Mouse (Mus musculus) myocyte (in vitro differentiated cells): ENCODE data around the gene Tnpo2. TPM values are rescaled to one million over a fixed set of nuclear protein-coding genes. Genes with fewer than 3 reads are reported as not detected.

Experiments used
- H3K27me3 ChIP-seq: one replicate; pipeline ENCODE4 v1.6.1; 2011; ENCODE audit not compliant: control insufficient read depth, insufficient read depth, insufficient read length
- H3K36me3 ChIP-seq: one replicate; pipeline ENCODE4 v1.6.1; 2011; ENCODE audit not compliant: control insufficient read depth, insufficient read depth
- H3K4me2 ChIP-seq: one replicate; pipeline ENCODE4 v1.6.1; 2011; ENCODE audit warnings: low read depth, control low read depth
- H3K4me3 ChIP-seq: one replicate; pipeline ENCODE4 v1.5.1; 2011; ENCODE audit warnings: mild to moderate bottlenecking, control low read depth, moderate library complexity
- H3K79me2 ChIP-seq: one replicate; pipeline ENCODE4 v1.6.1; 2011; ENCODE audit not compliant: control insufficient read depth, insufficient read depth
- H3ac ChIP-seq: one replicate; pipeline ENCODE4 v1.6.1; 2011; ENCODE audit not compliant: control insufficient read depth, insufficient read length
- CEBPB ChIP-seq: IDR thresholded peaks from 2 replicates; pipeline ENCODE4 v1.6.1; 2011; ENCODE audit warnings: mild to moderate bottlenecking, moderate library complexity; ENCODE audit not compliant: poor library complexity, insufficient read depth, severe bottlenecking
- E2F4 ChIP-seq: IDR thresholded peaks from one replicate; pipeline ENCODE4 v1.6.1; 2011; ENCODE audit warnings: mild to moderate bottlenecking, control low read depth, moderate library complexity; ENCODE audit not compliant: insufficient read depth
- MAX ChIP-seq: IDR thresholded peaks from one replicate; pipeline ENCODE4 v1.6.1; 2011; ENCODE audit warnings: low read depth, mild to moderate bottlenecking, control low read depth
- MYOD1 ChIP-seq, 3 experiments: IDR thresholded peaks; one replicate each; pipeline ENCODE4 v1.6.1; 2011; ENCODE audit warnings: control low read depth in 2 of 3, low read depth in 2 of 3, mild to moderate bottlenecking in 2 of 3, moderate library complexity in 1 of 3; ENCODE audit not compliant: insufficient read length in 2 of 3, control insufficient read depth in 1 of 3
- MYOG ChIP-seq, 3 experiments: IDR thresholded peaks; one replicate each; pipeline ENCODE4 v1.6.1; 2011; ENCODE audit warnings: control low read depth in 2 of 3, low read depth in 2 of 3, mild to moderate bottlenecking in 2 of 3; ENCODE audit not compliant: insufficient read length in 2 of 3, control insufficient read depth in 1 of 3, insufficient read depth in 1 of 3
- POLR2A ChIP-seq: IDR thresholded peaks from one replicate; pipeline ENCODE4 v1.6.1; 2011; ENCODE audit warnings: low read depth, mild to moderate bottlenecking, control low read depth, moderate library complexity; ENCODE audit not compliant: insufficient read length
- POLR2AphosphoS2 ChIP-seq: IDR thresholded peaks from one replicate; pipeline ENCODE4 v1.6.1; 2011; ENCODE audit warnings: low read depth, control low read depth; ENCODE audit not compliant: insufficient read length
- REST ChIP-seq: IDR thresholded peaks from one replicate; pipeline ENCODE4 v1.6.1; 2011; ENCODE audit warnings: mild to moderate bottlenecking, control low read depth, moderate library complexity; ENCODE audit not compliant: insufficient read depth, insufficient read length
- SRF ChIP-seq: IDR thresholded peaks from one replicate; pipeline ENCODE4 v1.6.1; 2011; ENCODE audit warnings: low read depth; ENCODE audit not compliant: control insufficient read depth, insufficient read length
- TCF12 ChIP-seq: IDR thresholded peaks from one replicate; pipeline ENCODE4 v1.6.1; 2011; ENCODE audit warnings: mild to moderate bottlenecking, control low read depth; ENCODE audit not compliant: poor library complexity, insufficient read depth, severe bottlenecking
- TCF3 ChIP-seq: IDR thresholded peaks from one replicate; pipeline ENCODE4 v1.6.1; 2011; ENCODE audit warnings: low read depth, control low read depth; ENCODE audit not compliant: insufficient read length
- USF1 ChIP-seq: IDR thresholded peaks from one replicate; pipeline ENCODE4 v1.6.1; 2011; ENCODE audit warnings: low read depth, mild to moderate bottlenecking, control low read depth, moderate library complexity
- polyA plus RNA-seq: library from polyadenylated mRNA; unstranded; fragments of >200 nt; fragmentation: generic; extraction: Trizol; gene quantifications from one replicate; pipeline ENCODE4 v1.2.1, GENCODE M21; 2012; ENCODE audit warnings: missing spikeins

The Tnpo2 gene
- polyA plus RNA-seq, 1 experiment = 46.3 TPM

DNA sequence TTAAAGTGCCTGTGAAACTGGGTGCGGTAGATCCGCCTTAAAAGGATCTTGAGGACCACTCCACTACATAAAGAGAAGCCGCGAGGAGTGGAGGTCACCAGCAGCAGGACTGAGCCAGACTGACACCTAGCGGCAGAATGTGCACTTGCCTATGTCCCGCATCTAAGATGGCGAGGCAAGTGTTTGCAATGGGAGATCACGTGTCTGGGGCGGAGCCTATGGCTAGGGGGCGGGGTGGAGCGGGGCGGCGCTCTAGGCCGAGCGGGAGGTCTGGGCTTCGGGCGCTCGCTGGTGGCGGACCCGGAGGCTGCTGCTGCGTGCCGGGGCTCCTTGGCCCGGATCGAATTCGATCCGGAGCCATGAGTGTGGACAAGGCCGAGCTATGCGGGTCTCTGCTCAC lies 46.4 kb upstream of the Tnpo2 start, which contains the start of gene Hook2:
Gene Hook2, plus strand, starts transcription at position 255 of the 400 bp plus-strand sequence.
- Histone ChIP-seq H3K4me2 (peak within 1 kb of the TSS; percentile 97), H3K4me3 (peak within 1 kb of the TSS; percentile 38), H3K27me3 (no peaks in the 10 kb centered on the region), H3K36me3 (no peaks in the 10 kb centered on the region), H3K79me2 (no peaks in the 10 kb centered on the region), H3ac (peak within 1 kb of the TSS; percentile 2)
- TF ChIP-seq TCF12 (no peak), SRF (no peak), CEBPB (peak; percentile 26; the same call in 1 of the 2 replicates), POLR2AphosphoS2 (peak; percentile 71), MYOG (IDR thresholded peaks at IDR 0.05; ENCODE audit: control insufficient read depth in 1 of 3, insufficient read depth in 1 of 3, insufficient read length in 2 of 3, low read depth in 2 of 3) (peak in 1 of 3 experiments; percentile 18), E2F4 (no peak), MYOD1 (IDR thresholded peaks at IDR 0.05; ENCODE audit: control insufficient read depth in 1 of 3, insufficient read length in 2 of 3, low read depth in 2 of 3) (no peak), REST (no peak), TCF3 (no peak), MAX (no peak), USF1 (peak; percentile 95), POLR2A (peak; percentile 75)

DNA sequence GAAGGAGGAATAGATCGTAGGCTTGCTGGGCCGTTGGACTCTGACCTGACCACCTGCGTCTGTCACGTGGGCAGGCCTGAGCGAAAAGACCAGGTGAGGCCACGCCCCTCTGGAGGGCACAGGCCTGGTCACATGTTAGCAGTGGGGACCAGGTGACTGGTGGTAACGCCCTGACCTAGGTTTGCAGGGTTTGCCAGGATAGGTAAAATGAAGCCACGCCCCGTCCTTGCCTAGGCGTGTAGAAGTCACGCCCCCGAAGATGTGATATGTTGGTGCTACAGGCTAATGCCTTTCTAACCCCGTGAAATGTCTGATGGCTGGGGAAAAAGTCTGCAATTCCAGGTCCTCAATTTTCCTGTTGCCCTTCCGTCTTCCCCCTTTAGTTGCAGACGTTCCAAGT lies 45.9 kb upstream of the Tnpo2 start:
- no peaks in the 10 kb centered on the region for H3K27me3 ChIP-seq
- H3K36me3 ChIP-seq = no peaks in the 10 kb centered on the region
- TF ChIP-seq USF1 = peak; percentile 57
- no peak for TF ChIP-seq REST
- TF ChIP-seq SRF = no peak
- no peak for TF ChIP-seq POLR2AphosphoS2
- TF ChIP-seq POLR2A = no peak
- TF ChIP-seq TCF12 = no peak
- no peak for TF ChIP-seq CEBPB
- TF ChIP-seq E2F4 = no peak
- TF ChIP-seq TCF3 = no peak
- TF ChIP-seq MYOG (IDR thresholded peaks at IDR 0.05; ENCODE audit: control insufficient read depth in 1 of 3, insufficient read depth in 1 of 3, insufficient read length in 2 of 3, low read depth in 2 of 3) = no peak
- TF ChIP-seq MYOD1 (IDR thresholded peaks at IDR 0.05; ENCODE audit: control insufficient read depth in 1 of 3, insufficient read length in 2 of 3, low read depth in 2 of 3) = peak in 1 of 3 experiments; percentile 28
- H3K79me2 ChIP-seq = no peaks in the 10 kb centered on the region
- peak overlapping the region; percentile 92 for H3K4me2 ChIP-seq
- peak overlapping the region; percentile 38 for H3K4me3 ChIP-seq
- H3ac ChIP-seq = no peak overlapping the region

DNA sequence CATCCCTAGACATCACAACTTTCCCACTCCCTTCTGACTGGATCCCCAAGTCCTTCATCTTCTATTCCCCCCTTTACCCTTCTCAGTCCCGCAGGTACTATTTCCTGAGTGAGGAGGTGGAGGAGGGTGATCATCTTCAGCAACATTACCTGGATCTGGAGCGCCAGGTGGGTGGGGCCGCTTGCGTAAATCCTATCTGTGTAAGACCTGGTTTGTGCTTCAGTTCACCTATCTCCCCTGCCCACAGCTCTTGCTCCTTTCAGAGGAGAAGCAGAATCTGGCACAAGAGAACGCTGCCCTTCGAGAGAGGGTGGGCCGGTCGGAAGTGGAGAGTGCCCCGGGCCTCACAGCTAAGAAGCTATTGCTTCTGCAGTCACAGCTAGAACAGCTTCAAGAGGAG lies 42.3 kb upstream of the Tnpo2 start:
- TF ChIP-seq TCF12 = no peak
- no peak for TF ChIP-seq SRF
- TF ChIP-seq MYOG (IDR thresholded peaks at IDR 0.05; ENCODE audit: control insufficient read depth in 1 of 3, insufficient read depth in 1 of 3, insufficient read length in 2 of 3, low read depth in 2 of 3) = no peak
- TF ChIP-seq E2F4 = no peak
- H3ac ChIP-seq = no peak overlapping the region
- no peaks in the 10 kb centered on the region for H3K79me2 ChIP-seq
- H3K4me2 ChIP-seq = no peak overlapping the region
- no peaks in the 10 kb centered on the region for H3K36me3 ChIP-seq
- H3K4me3 ChIP-seq = no peak overlapping the region
- H3K27me3 ChIP-seq = no peaks in the 10 kb centered on the region

DNA sequence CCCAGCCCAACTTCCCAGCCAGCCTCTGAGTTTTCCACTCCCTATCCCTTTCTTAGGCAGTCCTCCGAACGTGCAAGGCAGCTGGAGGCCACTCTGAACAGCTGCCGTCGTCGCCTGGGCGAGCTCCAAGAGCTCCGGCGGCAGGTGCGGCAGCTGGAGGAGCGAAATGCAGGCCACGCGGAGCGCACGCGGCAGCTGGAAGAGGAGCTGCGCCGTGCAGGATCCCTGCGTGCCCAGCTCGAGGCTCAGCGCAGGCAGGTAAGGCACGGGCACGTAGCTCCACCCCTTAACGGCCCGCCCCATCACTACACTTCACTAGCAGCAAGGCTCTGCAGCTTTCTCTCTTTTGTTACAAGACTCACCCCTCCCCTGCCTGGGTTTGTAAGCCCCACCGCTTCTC lies 41.0 kb upstream of the Tnpo2 start:
- Histone ChIP-seq H3ac (no peak overlapping the region), H3K27me3 (no peaks in the 10 kb centered on the region), H3K36me3 (no peaks in the 10 kb centered on the region), H3K4me2 (no peak overlapping the region), H3K4me3 (no peak overlapping the region), H3K79me2 (no peaks in the 10 kb centered on the region)
- TF ChIP-seq MYOD1 (IDR thresholded peaks at IDR 0.05; ENCODE audit: control insufficient read depth in 1 of 3, insufficient read length in 2 of 3, low read depth in 2 of 3) = peak in 2 of 3 experiments; percentile 86 to 95
- TF ChIP-seq MYOG (IDR thresholded peaks at IDR 0.05; ENCODE audit: control insufficient read depth in 1 of 3, insufficient read depth in 1 of 3, insufficient read length in 2 of 3, low read depth in 2 of 3) = peak in 2 of 3 experiments; percentile 93 to 97
- no peak for TF ChIP-seq REST

DNA sequence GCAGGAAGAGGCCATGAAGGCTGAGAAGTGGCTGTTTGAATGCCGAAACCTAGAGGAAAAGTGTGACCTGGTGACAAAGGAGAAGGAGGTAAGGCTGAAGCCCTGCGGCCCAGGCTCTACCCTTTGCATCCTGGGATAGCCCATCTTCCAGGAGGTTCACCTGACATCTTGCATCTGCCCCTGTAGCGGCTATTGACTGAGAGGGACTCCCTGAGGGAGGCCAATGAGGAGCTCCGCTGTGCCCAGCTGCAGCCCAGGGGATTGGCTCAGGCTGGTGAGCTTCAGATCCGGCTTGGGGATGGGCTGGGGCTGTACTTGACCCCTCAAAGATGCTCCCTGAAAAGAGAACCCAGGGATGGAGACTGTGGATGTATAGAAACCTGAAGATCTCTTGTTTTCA lies 39.7 kb upstream of the Tnpo2 start:
- no peak overlapping the region for H3ac ChIP-seq
- TF ChIP-seq POLR2AphosphoS2 (no peak), REST (no peak), TCF12 (no peak), MYOD1 (IDR thresholded peaks at IDR 0.05; ENCODE audit: control insufficient read depth in 1 of 3, insufficient read length in 2 of 3, low read depth in 2 of 3) (no peak), USF1 (no peak), MAX (no peak), SRF (no peak), E2F4 (no peak), POLR2A (no peak), CEBPB (no peak), TCF3 (no peak), MYOG (IDR thresholded peaks at IDR 0.05; ENCODE audit: control insufficient read depth in 1 of 3, insufficient read depth in 1 of 3, insufficient read length in 2 of 3, low read depth in 2 of 3) (no peak)
- no peak overlapping the region for H3K4me3 ChIP-seq
- H3K4me2 ChIP-seq = no peak overlapping the region
- H3K27me3 ChIP-seq = no peaks in the 10 kb centered on the region
- H3K79me2 ChIP-seq = no peaks in the 10 kb centered on the region
- H3K36me3 ChIP-seq = no peaks in the 10 kb centered on the region
